Mouse (Mus musculus): ENCODE data around the gene Fam114a1. TPM values are rescaled to one million over a fixed set of nuclear protein-coding genes. Genes with fewer than 3 reads are reported as not detected.
A peak's percentile ranks its signal among the peaks of the same experiment; 100 is the strongest.

The Fam114a1 gene
- total RNA-seq, 1 experiment from 2014 or later, result 5.9 TPM

GRCm38 (mm10) chr5:64995408-64995807, 25.5 kb downstream of the Fam114a1 start:
- ATAC-seq (replicated peaks in 1 of 2; ENCODE audit: insufficient read depth in 1 of 2, low FRiP score in 2 of 2, low TSS enrichment in 1 of 2, low read depth in 1 of 2, poor library complexity in 2 of 2, severe bottlenecking in 2 of 2), result no peak

DNA sequence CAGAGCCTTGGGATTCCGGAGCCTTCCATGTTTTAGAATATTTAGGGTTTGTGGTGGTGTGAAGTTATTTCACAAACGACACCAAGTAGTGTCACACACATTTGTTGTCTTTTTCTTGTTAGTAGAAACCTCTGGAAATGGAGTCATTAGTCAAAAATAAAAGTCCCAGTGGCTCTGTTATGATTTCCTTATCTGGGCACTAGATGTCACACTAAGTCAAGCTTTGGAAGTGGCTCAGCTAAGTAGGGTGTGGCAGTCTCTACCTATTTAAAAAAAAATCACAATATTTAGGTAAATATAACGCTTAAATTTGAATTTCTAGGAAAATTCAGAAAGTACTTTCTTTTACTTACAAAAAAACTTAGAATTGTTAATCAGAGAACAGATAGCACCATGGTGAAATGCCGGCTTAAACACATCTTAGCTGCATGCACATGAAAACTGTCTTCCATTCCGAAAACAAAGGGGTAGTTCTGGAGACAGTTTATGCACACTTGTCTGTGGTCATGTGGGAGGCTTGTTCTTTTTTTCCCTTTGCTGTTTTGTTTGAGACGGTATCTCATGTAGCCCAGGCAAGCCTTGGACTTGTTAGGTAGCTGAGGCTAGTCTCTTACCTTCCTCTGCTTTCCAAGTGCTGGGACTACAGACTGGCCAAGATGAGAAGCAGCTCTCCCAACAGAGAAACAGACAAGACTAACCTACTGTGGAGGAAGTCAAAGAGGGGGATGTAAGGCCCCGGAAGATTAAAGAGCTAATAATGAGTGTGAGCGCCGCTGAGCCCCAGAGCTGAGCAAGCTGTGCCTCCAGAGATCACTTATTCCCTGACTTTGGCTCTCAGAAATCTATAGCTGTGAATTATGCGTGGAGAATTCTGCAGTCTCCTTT, 33.3 kb downstream of the Fam114a1 start:
- peak in 1 of 2 experiments; percentile 49; a peak in 1 of 4 replicates for ATAC-seq (replicated peaks in 1 of 2; ENCODE audit: insufficient read depth in 1 of 2, low FRiP score in 2 of 2, low TSS enrichment in 1 of 2, low read depth in 1 of 2, poor library complexity in 2 of 2, severe bottlenecking in 2 of 2)

GRCm38 (mm10) chr5:65003946-65004535, 34.2 kb downstream of the Fam114a1 start:
- no peak for ATAC-seq (replicated peaks in 1 of 2; ENCODE audit: insufficient read depth in 1 of 2, low FRiP score in 2 of 2, low TSS enrichment in 1 of 2, low read depth in 1 of 2, poor library complexity in 2 of 2, severe bottlenecking in 2 of 2)

GRCm38 (mm10) chr5:65005251-65005650, 35.4 kb downstream of the Fam114a1 start:
- ATAC-seq (replicated peaks in 1 of 2; ENCODE audit: insufficient read depth in 1 of 2, low FRiP score in 2 of 2, low TSS enrichment in 1 of 2, low read depth in 1 of 2, poor library complexity in 2 of 2, severe bottlenecking in 2 of 2), result no peak

DNA sequence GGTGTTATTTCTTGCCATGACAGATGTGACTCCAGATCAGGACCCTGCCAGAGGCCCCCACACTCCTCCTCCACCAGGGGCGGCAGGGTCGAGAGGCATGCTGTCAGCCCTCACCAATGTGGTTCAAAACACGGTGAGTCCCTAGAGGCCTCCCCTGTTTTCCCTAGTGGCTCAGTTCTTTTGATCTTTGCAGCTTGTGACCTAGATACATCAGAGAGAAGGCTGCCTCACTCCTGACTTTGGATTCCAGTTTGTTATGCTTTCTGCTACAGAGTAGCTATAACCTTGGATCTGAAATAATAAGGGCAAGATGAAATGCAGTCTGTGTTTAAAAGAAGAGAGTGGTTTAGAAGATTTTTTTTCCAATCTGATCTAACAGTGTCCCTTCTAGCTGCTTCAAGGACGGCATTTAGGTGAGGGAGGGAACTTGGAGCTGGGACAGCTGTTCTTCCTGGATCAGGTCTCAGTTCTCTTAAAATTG, 36.2 kb downstream of the Fam114a1 start:
- no peak for ATAC-seq (replicated peaks in 1 of 2; ENCODE audit: insufficient read depth in 1 of 2, low FRiP score in 2 of 2, low TSS enrichment in 1 of 2, low read depth in 1 of 2, poor library complexity in 2 of 2, severe bottlenecking in 2 of 2)

GRCm38 (mm10) chr5:65011901-65012573, 42.2 kb downstream of the Fam114a1 start:
- no peak for ATAC-seq (replicated peaks in 1 of 2; ENCODE audit: insufficient read depth in 1 of 2, low FRiP score in 2 of 2, low TSS enrichment in 1 of 2, low read depth in 1 of 2, poor library complexity in 2 of 2, severe bottlenecking in 2 of 2)

DNA sequence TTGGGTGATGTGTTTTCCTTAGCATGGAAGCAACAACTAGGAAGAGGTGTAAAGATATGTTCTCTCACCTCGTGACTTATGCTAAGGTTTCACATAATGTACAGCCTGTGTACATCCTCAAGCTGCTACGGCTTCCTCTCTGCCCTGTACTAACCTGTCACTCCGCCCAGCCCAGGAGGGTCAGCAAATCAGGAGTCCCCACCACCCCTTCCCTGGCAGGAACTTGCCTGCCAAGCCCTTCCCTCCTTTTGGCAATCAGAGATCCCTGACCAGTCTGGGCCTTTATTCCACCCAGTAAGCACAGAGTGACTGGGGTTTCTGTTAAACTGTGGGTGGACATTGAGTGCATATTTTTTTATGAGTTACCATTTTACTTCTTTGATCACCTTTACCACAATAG, 45.6 kb downstream of the Fam114a1 start:
- ATAC-seq (replicated peaks in 1 of 2; ENCODE audit: insufficient read depth in 1 of 2, low FRiP score in 2 of 2, low TSS enrichment in 1 of 2, low read depth in 1 of 2, poor library complexity in 2 of 2, severe bottlenecking in 2 of 2), result no peak

GRCm38 (mm10) chr5:65019109-65019508, 49.2 kb downstream of the Fam114a1 start:
- ATAC-seq (replicated peaks in 1 of 2; ENCODE audit: insufficient read depth in 1 of 2, low FRiP score in 2 of 2, low TSS enrichment in 1 of 2, low read depth in 1 of 2, poor library complexity in 2 of 2, severe bottlenecking in 2 of 2), result peak; percentile 89 to 92

GRCm38 (mm10) chr5:65019823-65020222, 50.0 kb downstream of the Fam114a1 start:
- peak; percentile 57 to 70 for ATAC-seq (replicated peaks in 1 of 2; ENCODE audit: insufficient read depth in 1 of 2, low FRiP score in 2 of 2, low TSS enrichment in 1 of 2, low read depth in 1 of 2, poor library complexity in 2 of 2, severe bottlenecking in 2 of 2)

DNA sequence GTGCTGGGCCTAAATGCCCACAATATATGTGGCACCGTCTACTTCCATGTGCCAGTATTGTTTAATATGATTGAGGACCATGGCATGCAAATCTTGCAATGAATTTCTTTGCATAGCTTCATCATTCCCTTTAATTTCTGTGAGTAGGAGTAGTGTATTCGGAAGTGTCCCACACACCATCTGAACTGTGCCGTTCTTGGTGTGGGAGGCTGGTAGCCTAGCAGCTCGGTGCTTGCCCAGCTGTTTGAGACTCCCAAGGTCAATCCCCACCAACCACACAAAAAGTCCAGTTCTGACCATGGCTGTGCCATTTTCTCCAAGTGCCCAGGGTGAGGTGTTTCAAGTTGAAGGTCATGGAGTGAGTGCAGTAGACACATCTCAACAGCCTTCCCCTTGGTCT, 52.1 kb downstream of the Fam114a1 start:
- ATAC-seq (replicated peaks in 1 of 2; ENCODE audit: insufficient read depth in 1 of 2, low FRiP score in 2 of 2, low TSS enrichment in 1 of 2, low read depth in 1 of 2, poor library complexity in 2 of 2, severe bottlenecking in 2 of 2), result no peak

DNA sequence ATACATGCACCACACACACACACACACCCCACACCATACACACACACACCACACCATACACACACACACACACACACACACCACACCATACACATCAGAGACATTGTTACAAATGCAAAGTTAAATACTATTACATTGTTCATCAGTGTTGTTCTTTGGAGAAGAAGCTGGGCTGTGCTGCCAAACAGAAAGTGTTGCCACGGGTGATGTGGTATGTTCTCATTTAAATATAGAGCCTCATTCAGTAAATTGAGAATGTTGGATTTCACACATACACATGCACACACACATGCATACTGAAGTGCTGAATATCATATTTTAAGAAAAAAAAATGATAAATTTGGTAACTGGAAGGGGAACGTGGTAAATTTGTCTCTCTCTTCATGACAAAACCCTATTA, 54.8 kb downstream of the Fam114a1 start:
- ATAC-seq (replicated peaks in 1 of 2; ENCODE audit: insufficient read depth in 1 of 2, low FRiP score in 2 of 2, low TSS enrichment in 1 of 2, low read depth in 1 of 2, poor library complexity in 2 of 2, severe bottlenecking in 2 of 2), result no peak

DNA sequence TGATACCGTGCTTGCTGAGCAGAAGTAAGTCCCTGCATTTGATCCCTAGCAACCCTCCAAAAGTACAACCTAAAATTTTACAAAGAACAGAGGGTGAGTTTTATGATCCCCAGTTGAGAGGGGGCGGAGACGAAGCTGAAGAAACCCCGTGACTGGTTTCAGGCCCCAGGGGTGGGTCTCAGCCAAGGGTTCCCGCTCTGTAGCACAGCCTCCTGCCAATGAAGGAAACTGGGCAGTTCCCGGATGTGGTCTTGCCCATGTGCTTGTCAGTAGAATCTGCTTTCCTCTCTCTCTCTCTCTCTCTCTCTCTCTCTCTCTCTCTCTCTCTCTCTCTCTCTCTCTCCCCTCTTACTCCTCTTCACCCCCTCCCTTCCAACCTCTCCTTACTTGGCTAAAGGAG, 56.0 kb downstream of the Fam114a1 start:
- peak; percentile 88 to 89 for ATAC-seq (replicated peaks in 1 of 2; ENCODE audit: insufficient read depth in 1 of 2, low FRiP score in 2 of 2, low TSS enrichment in 1 of 2, low read depth in 1 of 2, poor library complexity in 2 of 2, severe bottlenecking in 2 of 2)

- ATAC-seq (replicated peaks in 1 of 2; ENCODE audit: insufficient read depth in 1 of 2, low FRiP score in 2 of 2, low TSS enrichment in 1 of 2, low read depth in 1 of 2, poor library complexity in 2 of 2, severe bottlenecking in 2 of 2), result 0 out of 4 replicates have a peak, but pooled peaks of 1 of the 2 experiments have one; percentile 32
Observed at GRCm38 (mm10) chr5:65026776-65027175, 56.9 kb downstream of the Fam114a1 start.

GRCm38 (mm10) chr5:65028019-65028418, 58.1 kb downstream of the Fam114a1 start:
- ATAC-seq (replicated peaks in 1 of 2; ENCODE audit: insufficient read depth in 1 of 2, low FRiP score in 2 of 2, low TSS enrichment in 1 of 2, low read depth in 1 of 2, poor library complexity in 2 of 2, severe bottlenecking in 2 of 2), result no peak

DNA sequence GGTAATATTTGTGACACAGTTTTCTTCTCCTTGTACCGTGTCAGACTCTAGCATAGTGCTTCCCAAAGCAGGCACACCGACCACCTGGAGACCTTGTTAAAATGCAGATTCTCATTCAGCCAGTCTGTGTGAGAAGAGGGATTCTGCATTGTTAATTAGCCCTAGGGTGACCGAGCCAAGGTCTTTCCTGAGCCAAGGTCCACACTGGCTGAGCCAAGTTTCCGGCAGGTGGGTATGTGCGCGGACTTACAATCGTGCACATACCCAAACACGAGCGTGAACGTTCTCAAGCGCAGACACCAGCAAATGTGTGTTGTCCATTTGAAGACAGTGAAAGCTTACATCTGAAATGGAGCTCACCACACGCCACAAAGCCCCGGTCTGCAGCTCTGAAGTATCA, 66.7 kb downstream of the Fam114a1 start:
- no peak for ATAC-seq (replicated peaks in 1 of 2; ENCODE audit: insufficient read depth in 1 of 2, low FRiP score in 2 of 2, low TSS enrichment in 1 of 2, low read depth in 1 of 2, poor library complexity in 2 of 2, severe bottlenecking in 2 of 2)

DNA sequence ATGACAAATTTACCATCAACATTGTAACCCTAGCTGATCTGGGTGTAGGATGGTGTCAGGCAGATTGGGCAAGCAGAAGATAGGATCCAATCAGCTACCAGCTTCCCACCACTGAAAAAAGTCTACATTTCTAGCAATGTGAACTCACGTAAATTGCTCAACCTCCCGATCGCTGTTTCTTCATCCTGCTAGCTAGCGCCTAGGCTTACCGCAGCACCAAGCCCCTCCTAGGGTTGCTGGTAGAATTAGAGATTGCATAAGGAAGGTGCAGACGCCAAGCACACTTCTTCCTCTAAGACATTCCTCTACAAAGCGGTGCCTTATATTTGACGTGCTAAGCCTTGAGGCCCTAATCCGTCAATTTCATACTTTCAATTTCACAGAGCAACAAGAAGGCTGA, 68.4 kb downstream of the Fam114a1 start:
- ATAC-seq (replicated peaks in 1 of 2; ENCODE audit: insufficient read depth in 1 of 2, low FRiP score in 2 of 2, low TSS enrichment in 1 of 2, low read depth in 1 of 2, poor library complexity in 2 of 2, severe bottlenecking in 2 of 2), result peak; percentile 75 to 84; a peak in 3 of 4 replicates

DNA sequence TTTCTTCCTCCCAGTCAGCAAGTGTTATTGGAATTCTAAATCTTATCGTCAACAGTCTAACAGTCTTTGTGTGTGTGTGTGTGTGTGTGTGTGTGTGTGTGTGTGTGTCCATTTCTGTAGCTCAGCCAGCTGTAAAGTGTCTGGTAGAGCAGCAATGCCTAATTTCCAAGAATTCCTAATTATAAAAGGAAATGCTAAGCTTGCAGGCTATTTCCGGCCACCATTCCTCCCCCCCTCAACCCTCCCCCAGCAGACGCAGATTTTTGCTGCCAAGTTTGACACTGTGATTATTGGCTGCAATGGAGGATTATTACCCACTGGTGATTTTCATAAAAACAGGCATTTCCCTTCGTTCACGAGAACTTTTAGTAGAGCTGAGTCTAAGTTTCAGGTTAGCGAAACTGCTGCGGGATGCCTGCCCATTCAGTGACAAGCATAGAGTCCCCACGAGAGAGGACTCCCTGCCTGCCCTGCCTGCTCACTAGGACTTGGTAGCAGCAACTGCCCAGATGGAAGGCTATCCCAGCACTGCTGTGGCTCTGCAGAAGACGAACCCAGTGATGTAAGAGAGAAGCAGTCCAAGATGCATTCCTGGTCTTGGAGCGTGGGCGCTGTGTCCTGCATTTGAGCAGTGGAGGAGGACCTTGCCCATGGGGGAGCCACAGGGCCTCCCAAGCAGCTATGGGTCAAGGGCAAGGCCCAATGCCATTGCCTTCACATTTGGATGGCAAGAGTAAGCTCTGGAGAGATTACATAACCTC, 69.1 kb downstream of the Fam114a1 start:
- ATAC-seq (replicated peaks in 1 of 2; ENCODE audit: insufficient read depth in 1 of 2, low FRiP score in 2 of 2, low TSS enrichment in 1 of 2, low read depth in 1 of 2, poor library complexity in 2 of 2, severe bottlenecking in 2 of 2), result no peak
